Mouse (Mus musculus): Measurements from ENCODE around the gene Ccdc85b. TPM values are rescaled to one million over a fixed set of nuclear protein-coding genes. Genes with fewer than 3 reads are reported as not detected.
A peak's percentile ranks its signal among the peaks of the same experiment; 100 is the strongest.

Ccdc85b gene
- polyA plus RNA-seq, 1 experiment from 2014 or later = 6.8 TPM

DNA sequence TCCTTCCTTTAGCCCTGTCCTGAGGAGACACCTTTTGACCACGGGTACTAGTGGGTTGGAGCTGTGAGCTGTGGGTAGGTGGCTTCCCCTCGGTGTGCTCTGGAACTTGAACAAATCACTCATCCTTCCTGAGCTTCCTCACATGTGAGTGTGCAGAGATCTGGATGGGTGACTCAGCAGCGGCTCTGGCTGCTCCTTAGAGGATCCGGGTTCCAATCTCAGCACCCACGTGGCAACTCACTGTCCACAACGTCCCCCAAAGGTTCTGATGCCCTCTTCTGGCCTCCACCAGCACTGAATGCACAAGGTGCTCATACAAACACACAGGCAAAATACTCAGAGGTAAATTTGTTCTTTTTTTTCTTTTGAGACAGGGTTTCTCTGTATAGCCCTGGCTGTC lies 5.9 kb downstream of the Ccdc85b start:
- Histone ChIP-seq H3K27ac (no peak overlapping the region), H3K4me2 (no peak overlapping the region), H3K4me1 (peaks cover 35% of the 10 kb centered on the region), H3K9ac (no peak overlapping the region), H3K27me3 (peaks cover 45% of the 10 kb centered on the region), H3K9me3 (no peaks in the 10 kb centered on the region), H3K4me3 (no peak overlapping the region), H3K36me3 (peaks cover 13% of the 10 kb centered on the region; the same call in 1 of the 2 replicates)
- no peak for ATAC-seq (ENCODE audit: insufficient number of reproducible peaks, insufficient read depth, low FRiP score, low TSS enrichment, low read depth)
- 74% methylated on average over 6 of the region's 6 CpGs for WGBS

DNA sequence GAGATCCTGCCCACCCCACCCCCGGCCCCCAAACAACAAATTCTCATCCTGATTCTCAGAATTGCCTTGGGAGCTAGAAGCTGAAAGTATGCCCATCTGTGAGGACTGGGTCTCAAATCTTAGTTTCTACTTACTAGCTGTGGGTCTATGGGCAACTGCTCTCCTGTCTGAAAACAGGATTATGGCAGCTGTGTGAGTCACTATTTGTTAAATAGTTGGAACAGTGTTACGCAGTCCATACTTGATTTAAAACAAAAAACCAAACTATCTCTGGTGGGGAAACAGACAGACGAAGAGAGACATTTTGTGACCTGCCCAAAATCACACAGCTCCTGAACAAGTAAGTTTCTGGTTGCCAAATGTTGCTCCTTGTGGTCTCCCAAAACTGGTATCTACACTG lies 8.0 kb downstream of the Ccdc85b start:
- H3K4me1 ChIP-seq = peaks cover 18% of the 10 kb centered on the region
- no peak overlapping the region for H3K9ac ChIP-seq
- peaks cover 11% of the 10 kb centered on the region; the same call in 1 of the 2 replicates for H3K36me3 ChIP-seq
- H3K27ac ChIP-seq = no peak overlapping the region
- H3K4me2 ChIP-seq = no peak overlapping the region
- H3K9me3 ChIP-seq = no peaks in the 10 kb centered on the region
- H3K4me3 ChIP-seq = no peak overlapping the region
- ATAC-seq (ENCODE audit: insufficient number of reproducible peaks, insufficient read depth, low FRiP score, low TSS enrichment, low read depth) = no peak
- peaks cover 57% of the 10 kb centered on the region for H3K27me3 ChIP-seq
- WGBS = 83% methylated on average over 3 of the region's 3 CpGs

DNA sequence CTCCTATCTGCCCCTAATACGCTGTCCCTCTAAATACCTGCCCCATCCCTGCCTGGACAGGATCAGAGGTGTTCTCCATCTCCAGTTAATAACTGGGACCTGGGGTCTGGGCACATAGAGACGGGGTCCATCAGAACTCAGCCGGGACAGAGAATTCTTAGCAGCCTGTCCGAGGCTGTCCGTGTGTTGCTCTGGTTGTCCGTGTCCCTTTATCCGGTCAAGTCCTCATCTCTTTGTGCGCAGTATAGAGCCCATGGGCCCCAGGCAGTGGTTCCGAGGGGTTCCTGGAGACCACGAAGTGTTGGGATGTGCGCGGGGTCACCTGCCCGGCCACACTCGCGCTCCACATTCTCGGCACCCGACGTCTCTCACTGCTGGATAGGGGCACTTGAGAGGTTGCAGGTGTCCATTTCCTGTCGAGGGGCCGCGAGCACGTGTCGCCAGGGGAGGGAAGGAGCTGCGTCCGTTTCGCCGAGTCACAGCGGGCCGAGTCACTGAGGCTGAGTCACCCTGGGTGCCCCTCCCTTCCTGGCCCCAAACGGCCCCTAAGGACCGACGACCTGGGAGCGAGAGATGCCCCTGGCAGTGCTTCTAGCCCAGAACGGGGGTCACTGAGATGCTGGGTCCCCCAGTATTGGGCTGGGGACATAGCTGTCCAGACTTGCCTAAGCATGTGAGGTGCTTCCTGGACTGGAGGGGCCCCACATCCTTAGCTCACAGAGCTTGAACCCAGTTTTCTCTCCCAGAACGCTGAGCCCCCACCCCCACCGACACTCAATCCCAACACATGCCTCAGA lies 9.1 kb downstream of the Ccdc85b start:
- Histone ChIP-seq H3K27me3 (peaks cover 59% of the 10 kb centered on the region), H3K4me1 (peaks cover 17% of the 10 kb centered on the region), H3K9me3 (no peaks in the 10 kb centered on the region), H3K36me3 (no peaks in the 10 kb centered on the region), H3K27ac (no peak overlapping the region), H3K4me2 (peak overlapping the region; percentile 96), H3K4me3 (peak overlapping the region; percentile 54), H3K9ac (peak overlapping the region; percentile 66; the same call in 1 of the 2 replicates)
- ATAC-seq (ENCODE audit: insufficient number of reproducible peaks, insufficient read depth, low FRiP score, low TSS enrichment, low read depth) = no peak
- WGBS = 7% methylated on average over 36 of the region's 36 CpGs

GRCm38 (mm10) chr19:5447515-5448353 lies 10.0 kb downstream of the Ccdc85b start, which contains the start of gene Fosl1:
TSS of gene Fosl1 (plus strand) at chr19:5447547.
- peak within 1 kb of the TSS; percentile 96 for H3K4me2 ChIP-seq
- H3K27ac ChIP-seq = no peak within 1 kb of the TSS
- H3K4me3 ChIP-seq = peak within 1 kb of the TSS; percentile 54
- no peaks in the 10 kb centered on the region for H3K36me3 ChIP-seq
- ATAC-seq (ENCODE audit: insufficient number of reproducible peaks, insufficient read depth, low FRiP score, low TSS enrichment, low read depth) = peak; percentile 72
- WGBS = under 1% methylated on average over 70 of the region's 70 CpGs
- peaks cover 17% of the 10 kb centered on the region for H3K4me1 ChIP-seq
- H3K27me3 ChIP-seq = peaks cover 59% of the 10 kb centered on the region
- peak within 1 kb of the TSS; percentile 66 for H3K9ac ChIP-seq
- no peaks in the 10 kb centered on the region for H3K9me3 ChIP-seq

GRCm38 (mm10) chr19:5445747-5446146 lies 11.9 kb downstream of the Ccdc85b start:
- no peak overlapping the region for H3K9ac ChIP-seq
- H3K36me3 ChIP-seq = no peaks in the 10 kb centered on the region
- ATAC-seq (ENCODE audit: insufficient number of reproducible peaks, insufficient read depth, low FRiP score, low TSS enrichment, low read depth) = no peak
- no peak overlapping the region for H3K27ac ChIP-seq
- peaks cover 17% of the 10 kb centered on the region for H3K4me1 ChIP-seq
- 92% methylated on average over 5 of the region's 5 CpGs for WGBS
- no peaks in the 10 kb centered on the region for H3K9me3 ChIP-seq
- H3K4me3 ChIP-seq = no peak overlapping the region
- no peak overlapping the region for H3K4me2 ChIP-seq
- H3K27me3 ChIP-seq = peaks cover 54% of the 10 kb centered on the region

- Histone ChIP-seq H3K4me1 (peaks cover 17% of the 10 kb centered on the region), H3K4me3 (no peak overlapping the region), H3K27me3 (peaks cover 46% of the 10 kb centered on the region), H3K9ac (peak overlapping the region; percentile 36; the same call in 1 of the 2 replicates), H3K36me3 (no peaks in the 10 kb centered on the region), H3K4me2 (no peak overlapping the region), H3K27ac (no peak overlapping the region), H3K9me3 (no peaks in the 10 kb centered on the region)
- no peak for ATAC-seq (ENCODE audit: insufficient number of reproducible peaks, insufficient read depth, low FRiP score, low TSS enrichment, low read depth)
- WGBS = 25% methylated on average over 7 of the region's 7 CpGs
These were observed 12.7 kb downstream of the Ccdc85b start for GRCm38 (mm10) chr19:5444954-5445353.

DNA sequence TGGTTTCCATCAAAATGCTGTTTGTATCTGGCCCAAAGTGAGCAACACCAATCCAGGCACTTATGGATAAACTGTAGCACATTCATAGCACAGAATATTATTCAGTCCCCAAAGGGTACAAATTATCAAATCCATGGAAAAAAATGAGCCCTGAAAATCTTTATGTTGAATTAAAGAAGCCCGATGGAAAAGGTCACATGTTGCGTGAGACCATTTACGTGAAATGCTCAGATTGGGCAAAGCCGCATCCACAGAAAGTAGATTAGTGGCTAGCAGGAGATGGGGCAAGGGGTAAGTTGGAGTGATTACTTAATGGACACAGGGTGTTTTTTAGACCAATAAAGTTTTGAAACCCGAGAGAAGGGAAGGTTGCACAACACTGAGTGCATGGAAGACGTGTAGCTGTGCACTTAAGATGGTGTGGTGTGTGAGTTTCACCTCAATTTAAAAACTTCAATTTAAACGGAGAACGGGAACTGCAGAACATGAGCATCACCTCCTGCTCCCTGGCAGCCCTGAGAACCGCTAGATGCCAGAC lies 13.3 kb downstream of the Ccdc85b start:
- Histone ChIP-seq H3K9me3 (no peaks in the 10 kb centered on the region), H3K27me3 (peaks cover 41% of the 10 kb centered on the region), H3K4me2 (no peak overlapping the region), H3K27ac (no peak overlapping the region), H3K4me1 (peaks cover 17% of the 10 kb centered on the region), H3K9ac (peak overlapping the region; percentile 36; the same call in 1 of the 2 replicates), H3K36me3 (no peaks in the 10 kb centered on the region), H3K4me3 (no peak overlapping the region)
- 64% methylated on average over 9 of the region's 9 CpGs for WGBS
- no peak for ATAC-seq (ENCODE audit: insufficient number of reproducible peaks, insufficient read depth, low FRiP score, low TSS enrichment, low read depth)

- peaks cover 19% of the 10 kb centered on the region for H3K4me1 ChIP-seq
- H3K27me3 ChIP-seq = no peaks in the 10 kb centered on the region
- peak overlapping the region; percentile 72 for H3K4me2 ChIP-seq
- WGBS = 62% methylated on average over 7 of the region's 7 CpGs
- H3K4me3 ChIP-seq = peak overlapping the region; percentile 40
- no peaks in the 10 kb centered on the region for H3K9me3 ChIP-seq
- H3K27ac ChIP-seq = peak overlapping the region; percentile 76; the same call in 1 of the 2 replicates
- 0 out of 2 replicates have a peak, but pooled peaks cover 3% of the 10 kb centered on the region for H3K36me3 ChIP-seq
- peak overlapping the region; percentile 68 for H3K9ac ChIP-seq
- no peak for ATAC-seq (ENCODE audit: insufficient number of reproducible peaks, insufficient read depth, low FRiP score, low TSS enrichment, low read depth)
These were observed 23.7 kb downstream of the Ccdc85b start for GRCm38 (mm10) chr19:5433951-5434350.

DNA sequence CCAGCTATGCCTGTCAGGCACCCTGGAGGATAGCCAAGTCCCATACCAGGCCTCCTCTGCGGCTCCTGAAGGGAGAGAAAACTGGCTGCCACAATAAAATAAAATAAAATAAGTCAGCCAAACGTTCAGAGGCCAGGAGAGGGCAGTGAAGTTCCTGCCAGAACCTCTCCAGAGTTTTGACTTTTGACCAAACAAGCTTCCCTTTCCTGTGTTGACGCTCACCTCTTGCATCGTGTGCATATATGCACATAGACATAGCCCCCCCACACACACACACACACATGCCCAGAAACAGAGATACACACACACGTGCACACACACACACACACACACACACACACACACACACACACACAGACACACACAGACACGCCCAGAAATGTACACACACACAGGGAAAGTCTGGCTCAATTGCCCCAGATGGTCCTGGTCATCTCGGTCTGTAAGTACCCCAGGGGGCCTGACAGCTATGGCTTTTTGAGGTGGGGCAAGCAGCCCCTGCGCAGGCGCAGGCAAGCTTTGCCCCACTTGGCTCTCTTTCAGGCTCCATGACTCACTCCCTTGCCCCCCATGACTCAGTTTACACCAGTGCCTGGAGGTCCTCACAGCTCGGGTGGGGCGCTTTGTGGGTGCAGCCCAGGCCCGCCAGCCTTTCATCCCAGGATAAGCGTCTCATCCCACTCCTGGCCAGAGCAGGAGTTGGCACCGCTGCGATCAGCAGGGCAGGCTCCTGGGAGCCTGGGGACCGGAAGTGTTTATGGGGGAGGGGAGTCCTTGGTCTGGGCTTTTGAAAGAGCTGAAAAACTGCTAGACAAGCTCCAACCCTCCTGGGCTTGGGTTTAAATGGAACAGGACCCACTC lies 24.5 kb downstream of the Ccdc85b start:
- no peaks in the 10 kb centered on the region for H3K9me3 ChIP-seq
- peaks cover 19% of the 10 kb centered on the region for H3K4me1 ChIP-seq
- H3K36me3 ChIP-seq = peaks cover 6% of the 10 kb centered on the region; the same call in 1 of the 2 replicates
- H3K9ac ChIP-seq = peak overlapping the region; percentile 68
- peak overlapping the region; percentile 40 for H3K4me3 ChIP-seq
- peak; percentile 45; the same call in 1 of the 2 replicates for ATAC-seq (ENCODE audit: insufficient number of reproducible peaks, insufficient read depth, low FRiP score, low TSS enrichment, low read depth)
- no peaks in the 10 kb centered on the region for H3K27me3 ChIP-seq
- peak overlapping the region; percentile 76 for H3K27ac ChIP-seq
- WGBS = 7% methylated on average over 16 of the region's 16 CpGs
- H3K4me2 ChIP-seq = peak overlapping the region; percentile 72

GRCm38 (mm10) chr19:5431911-5432464 lies 25.7 kb downstream of the Ccdc85b start:
- Histone ChIP-seq H3K36me3 (peaks cover 10% of the 10 kb centered on the region), H3K4me3 (no peak overlapping the region), H3K9me3 (no peaks in the 10 kb centered on the region), H3K9ac (peak overlapping the region; percentile 7; the same call in 1 of the 2 replicates), H3K27me3 (no peaks in the 10 kb centered on the region), H3K27ac (no peak overlapping the region), H3K4me2 (no peak overlapping the region), H3K4me1 (peaks cover 22% of the 10 kb centered on the region)
- 74% methylated on average over 4 of the region's 4 CpGs for WGBS
- no peak for ATAC-seq (ENCODE audit: insufficient number of reproducible peaks, insufficient read depth, low FRiP score, low TSS enrichment, low read depth)

All from embryonic facial prominence, embryonic 13.5 days (tissue).